Mouse (Mus musculus) ES-Bruce4 (cell line): ENCODE results near the gene Fasl.

Experiments used
- CTCF ChIP-seq: IDR thresholded peaks from one replicate; pipeline ENCODE4 v1.8.1; 2011; ENCODE audit warnings: low read depth, low read length
- POLR2A ChIP-seq: IDR thresholded peaks from one replicate; pipeline ENCODE4 v1.8.1; 2011; ENCODE audit warnings: low read length; ENCODE audit not compliant: insufficient read depth

- TF ChIP-seq CTCF, result no peak
- TF ChIP-seq POLR2A, result no peak
Observed at GRCm38 (mm10) chr1:161799791-161800190, 11.5 kb upstream of the Fasl start.
